Mouse (Mus musculus) activated CD4-positive, CD25-positive, alpha-beta regulatory T cell (primary cell): ENCODE data around the gene Gpr146. TPM values are rescaled to one million over a fixed set of nuclear protein-coding genes. Genes with fewer than 3 reads are reported as not detected.

Experiments used
- polyA plus RNA-seq, 2 experiments: library from polyadenylated mRNA; unstranded; fragments of 100-300 nt; shearing (Covaris generic); gene quantifications; one replicate each; pipeline ENCODE4 v1.2.1; 2017

Gene Gpr146
- polyA plus RNA-seq = 10 to 100 TPM; 23.7 to 26.2 TPM

GRCm38 (mm10) chr5:139377468-139378270 is at the start of gene Gpr146:
TSS of gene Gpr146 (plus strand) at chr5:139377697.

GRCm38 (mm10) chr5:139351134-139351533 is 26.4 kb upstream of the Gpr146 start, which contains the start of gene Cox19:
TSS of gene Cox19 (minus strand) at chr5:139351418.

DNA sequence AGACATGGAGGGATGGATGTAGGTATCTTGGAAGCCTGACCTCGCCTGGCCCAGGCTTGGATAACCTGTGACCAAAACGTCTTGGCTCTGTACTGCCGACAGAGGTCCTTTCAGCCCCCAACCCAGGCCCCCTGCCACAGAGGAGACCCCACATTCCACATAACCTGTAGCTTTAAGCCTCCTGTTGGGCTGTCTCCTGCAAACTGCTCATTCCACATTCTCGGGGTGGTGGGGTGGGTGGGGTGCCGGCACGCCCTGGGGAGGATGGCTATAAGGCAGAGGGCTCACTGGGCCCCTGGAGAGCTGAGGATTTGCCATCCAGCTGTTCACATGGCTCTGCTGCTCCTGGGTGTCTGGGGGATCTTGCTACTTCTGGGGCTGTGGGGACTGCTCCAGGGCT is 25.2 kb upstream of the Gpr146 start, which contains the start of gene Cyp2w1:
Gene Cyp2w1 (plus strand): TSS at position 301 of the 400 bp plus-strand sequence.

DNA sequence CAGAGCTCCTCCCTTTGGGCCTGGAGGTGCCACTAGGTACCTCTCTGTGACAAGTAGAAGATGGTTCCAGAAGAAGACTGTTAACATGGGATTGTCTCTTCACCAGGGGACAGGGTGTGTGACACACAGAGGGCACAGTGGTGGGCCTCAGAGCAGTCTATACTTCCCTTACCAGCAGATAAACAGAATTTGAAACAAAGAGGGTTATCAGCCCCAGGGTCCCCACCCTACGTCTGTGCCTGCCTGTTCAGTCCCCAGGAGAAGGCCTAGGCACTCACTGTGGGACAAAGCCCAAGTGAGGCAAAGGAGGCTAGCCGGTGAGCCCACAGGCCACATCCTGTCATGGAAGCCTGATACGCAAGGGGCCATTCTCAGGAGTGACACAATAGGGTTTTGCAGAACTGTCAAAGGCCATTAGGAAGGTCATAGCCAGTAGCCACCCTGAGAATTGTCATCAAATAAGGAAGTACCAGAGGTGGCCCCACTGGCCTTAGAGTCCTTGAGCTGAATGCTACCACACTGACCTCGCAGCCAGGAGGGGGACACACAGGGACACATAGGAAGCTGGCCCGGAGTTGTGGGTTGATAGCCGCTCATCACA is 27.4 kb downstream of the Gpr146 start, which contains the start of gene C130050O18Rik:
Gene C130050O18Rik (plus strand): TSS at position 480 of the 601 bp plus-strand sequence.

GRCm38 (mm10) chr5:139423026-139423865 is 45.7 kb downstream of the Gpr146 start, which contains the start of gene Gper1:
TSS of gene Gper1 (plus strand) at chr5:139423151.

Other genes with a start within 250 kb of the Gpr146 start
- 1 to 10 TPM; 2.1 to 4.0 TPM for gene Prkar1b, start 227.7 kb upstream of the Gpr146 start, polyA plus RNA-seq
- 10 to 100 TPM; 19.6 to 31.7 TPM for gene Dnaaf5, start 227.5 kb upstream of the Gpr146 start, polyA plus RNA-seq
- 10 to 100 TPM; 30.3 to 35.8 TPM for gene Sun1, start 177.1 kb upstream of the Gpr146 start, polyA plus RNA-seq
- 100 to 1,000 TPM; 118 to 148 TPM for gene Get4, start 125.4 kb upstream of the Gpr146 start, polyA plus RNA-seq
- gene Adap1, start 52.1 kb upstream of the Gpr146 start, polyA plus RNA-seq = 10 to 100 TPM; 13.9 to 77.4 TPM
- gene Cox19, start 26.3 kb upstream of the Gpr146 start, polyA plus RNA-seq = 10 to 100 TPM; 51.7 to 52.5 TPM
- gene Cyp2w1, start 25.1 kb upstream of the Gpr146 start, polyA plus RNA-seq = not detected
- gene C130050O18Rik, start 27.6 kb downstream of the Gpr146 start, polyA plus RNA-seq = under 1 TPM; 0.06 to 0.13 TPM
- gene Gper1, start 45.5 kb downstream of the Gpr146 start, polyA plus RNA-seq = not detected
- 10 to 100 TPM in 1 of 2 experiments, 1 to 10 TPM in 1; 5.3 to 10.3 TPM for gene 3110082I17Rik, start 82.8 kb downstream of the Gpr146 start, polyA plus RNA-seq
- gene Zfand2a, start 106.9 kb downstream of the Gpr146 start, polyA plus RNA-seq = 10 to 100 TPM; 11.8 to 12.0 TPM
- gene Uncx, start 165.8 kb downstream of the Gpr146 start, polyA plus RNA-seq = not detected